Mouse (Mus musculus): ENCODE measurements around the gene Olfr1205. TPM values are rescaled to one million over a fixed set of nuclear protein-coding genes. Genes with fewer than 3 reads are reported as not detected.

The Olfr1205 gene
- polyA plus RNA-seq (2014; fragmentation: Nextera tagmentation; extraction: Ambion mirVana), result not detected in 2 replicates

DNA sequence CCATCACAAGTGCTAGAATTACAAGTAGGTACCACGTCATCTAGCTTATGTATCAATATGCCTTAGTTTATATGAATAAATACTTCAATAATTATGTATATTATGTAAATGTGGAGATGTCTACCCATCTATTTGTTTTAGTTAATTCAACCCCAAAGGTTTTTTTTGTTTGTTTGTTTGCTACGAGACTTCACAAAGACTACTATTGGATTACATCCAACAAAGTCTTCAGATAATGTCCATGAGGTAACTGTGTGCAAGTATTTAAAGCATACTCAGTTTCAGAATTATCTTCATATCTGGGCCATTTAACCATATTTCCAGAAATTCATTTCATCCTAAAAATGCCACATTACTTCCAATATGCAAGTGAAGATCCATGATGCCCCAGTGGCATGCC is at the start of gene Olfr1205:
Gene Olfr1205, plus strand, starts transcription at position 301 of the 400 bp plus-strand sequence.
- ATAC-seq (ENCODE audit: low FRiP score, low TSS enrichment), result no peak
- no peak within 1 kb of the TSS for H3K27ac ChIP-seq (ENCODE audit: low read depth, low read length)
- H3K4me1 ChIP-seq (ENCODE audit: control insufficient read depth, insufficient read depth, low read length), result no peaks in the 10 kb centered on the region
- no peaks in the 10 kb centered on the region for H3K36me3 ChIP-seq (ENCODE audit: control insufficient read depth, insufficient read depth, low read length)
- H3K4me2 ChIP-seq (replicated peaks; ENCODE audit: low read depth, low read length), result no peak within 1 kb of the TSS
- H3K27me3 ChIP-seq (ENCODE audit: control insufficient read depth, insufficient read depth, low read length), result no peaks in the 10 kb centered on the region
- 94% methylated on average over 2 of the region's 2 CpGs for WGBS
- no peaks in the 10 kb centered on the region for H3K9me3 ChIP-seq (ENCODE audit: control insufficient read depth, low read length)
- H3K4me3 ChIP-seq (ENCODE audit: low read length), result no peak within 1 kb of the TSS
- no peak within 1 kb of the TSS for H3K9ac ChIP-seq (ENCODE audit: low read depth, low read length)

- Histone ChIP-seq H3K36me3 (ENCODE audit: control insufficient read depth, insufficient read depth, low read length) (no peaks in the 10 kb centered on the region), H3K4me1 (ENCODE audit: control insufficient read depth, insufficient read depth, low read length) (no peaks in the 10 kb centered on the region), H3K9me3 (ENCODE audit: control insufficient read depth, low read length) (no peaks in the 10 kb centered on the region), H3K9ac (ENCODE audit: low read depth, low read length) (no peak within 1 kb of the TSS), H3K4me2 (replicated peaks; ENCODE audit: low read depth, low read length) (no peak within 1 kb of the TSS), H3K27ac (ENCODE audit: low read depth, low read length) (no peak within 1 kb of the TSS), H3K27me3 (ENCODE audit: control insufficient read depth, insufficient read depth, low read length) (no peaks in the 10 kb centered on the region), H3K4me3 (ENCODE audit: low read length) (no peak within 1 kb of the TSS)
- WGBS, result 85% methylated on average over 6 of the region's 6 CpGs
- no peak for ATAC-seq (ENCODE audit: low FRiP score, low TSS enrichment)
Observed at GRCm38 (mm10) chr2:88792736-88793135, 36.8 kb upstream of the Olfr1205 start, which contains the start of gene Olfr1201. Gene Olfr1201 (plus strand): TSS chr2:88793036.

GRCm38 (mm10) chr2:88814196-88814595 is 15.3 kb upstream of the Olfr1205 start, which contains the start of gene Olfr1202:
Gene Olfr1202 (plus strand): TSS chr2:88814496.
- ATAC-seq (ENCODE audit: low FRiP score, low TSS enrichment), result no peak
- H3K4me1 ChIP-seq (ENCODE audit: control insufficient read depth, insufficient read depth, low read length), result no peaks in the 10 kb centered on the region
- no peak within 1 kb of the TSS for H3K4me2 ChIP-seq (replicated peaks; ENCODE audit: low read depth, low read length)
- H3K36me3 ChIP-seq (ENCODE audit: control insufficient read depth, insufficient read depth, low read length), result no peaks in the 10 kb centered on the region
- no peak within 1 kb of the TSS for H3K4me3 ChIP-seq (ENCODE audit: low read length)
- no peaks in the 10 kb centered on the region for H3K27me3 ChIP-seq (ENCODE audit: control insufficient read depth, insufficient read depth, low read length)
- no peak within 1 kb of the TSS for H3K27ac ChIP-seq (ENCODE audit: low read depth, low read length)
- WGBS, result 82% methylated on average over 1 of the region's 1 CpGs
- no peaks in the 10 kb centered on the region for H3K9me3 ChIP-seq (ENCODE audit: control insufficient read depth, low read length)
- H3K9ac ChIP-seq (ENCODE audit: low read depth, low read length), result no peak within 1 kb of the TSS

DNA sequence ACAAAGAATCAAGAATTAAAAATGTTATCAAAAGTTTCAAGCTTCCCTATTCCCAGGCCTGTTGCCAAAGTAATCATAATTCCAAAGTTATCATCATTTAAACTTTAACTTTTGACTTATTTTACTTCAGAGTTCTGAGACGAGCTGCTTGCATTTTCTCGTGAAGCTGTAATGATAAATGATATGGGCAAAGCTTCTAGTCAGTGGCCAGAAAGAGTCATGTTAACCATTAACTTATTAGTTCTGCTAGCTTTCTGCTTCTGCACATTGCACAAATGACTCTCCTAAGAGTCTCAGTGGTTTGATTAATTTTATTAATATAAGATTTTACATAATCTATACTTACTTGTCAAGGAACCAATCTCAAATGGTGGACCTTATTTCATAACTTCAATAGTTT is 8.9 kb downstream of the Olfr1205 start:
- H3K27me3 ChIP-seq (ENCODE audit: control insufficient read depth, insufficient read depth, low read length), result no peaks in the 10 kb centered on the region
- H3K4me3 ChIP-seq (ENCODE audit: low read length), result no peak overlapping the region
- H3K4me2 ChIP-seq (replicated peaks; ENCODE audit: low read depth, low read length), result no peak overlapping the region
- no peaks in the 10 kb centered on the region for H3K36me3 ChIP-seq (ENCODE audit: control insufficient read depth, insufficient read depth, low read length)
- ATAC-seq (ENCODE audit: low FRiP score, low TSS enrichment), result no peak
- no peaks in the 10 kb centered on the region for H3K9me3 ChIP-seq (ENCODE audit: control insufficient read depth, low read length)
- 57% methylated on average over 2 of the region's 2 CpGs for WGBS
- no peak overlapping the region for H3K27ac ChIP-seq (ENCODE audit: low read depth, low read length)
- no peak overlapping the region for H3K9ac ChIP-seq (ENCODE audit: low read depth, low read length)
- no peaks in the 10 kb centered on the region for H3K4me1 ChIP-seq (ENCODE audit: control insufficient read depth, insufficient read depth, low read length)

DNA sequence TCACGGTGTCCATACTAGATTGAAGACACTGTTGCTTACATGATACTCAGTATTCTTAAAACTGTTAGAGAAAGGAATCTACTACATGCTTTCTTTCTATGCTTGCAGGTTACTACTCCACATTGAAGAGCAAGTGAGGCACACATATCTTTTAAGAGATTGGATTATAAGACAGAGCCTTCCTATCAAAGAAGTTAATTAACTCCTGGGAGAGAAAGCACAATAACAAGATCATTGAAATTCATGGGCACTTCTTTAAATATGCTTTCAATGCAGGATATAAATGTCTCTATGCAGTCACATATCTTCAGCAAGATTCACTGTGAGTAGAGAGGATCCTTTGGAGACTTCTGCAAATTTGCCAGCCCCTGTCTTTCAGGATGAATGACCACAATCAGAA is 19.5 kb downstream of the Olfr1205 start, which contains the start of gene Olfr1204:
Gene Olfr1204, plus strand, starts transcription at position 301 of the 400 bp plus-strand sequence.
- 89% methylated on average over 1 of the region's 1 CpGs for WGBS
- H3K36me3 ChIP-seq (ENCODE audit: control insufficient read depth, insufficient read depth, low read length), result no peaks in the 10 kb centered on the region
- H3K27me3 ChIP-seq (ENCODE audit: control insufficient read depth, insufficient read depth, low read length), result no peaks in the 10 kb centered on the region
- no peaks in the 10 kb centered on the region for H3K9me3 ChIP-seq (ENCODE audit: control insufficient read depth, low read length)
- no peak for ATAC-seq (ENCODE audit: low FRiP score, low TSS enrichment)
- H3K27ac ChIP-seq (ENCODE audit: low read depth, low read length), result no peak within 1 kb of the TSS
- H3K4me3 ChIP-seq (ENCODE audit: low read length), result no peak within 1 kb of the TSS
- H3K4me2 ChIP-seq (replicated peaks; ENCODE audit: low read depth, low read length), result no peak within 1 kb of the TSS
- H3K4me1 ChIP-seq (ENCODE audit: control insufficient read depth, insufficient read depth, low read length), result no peaks in the 10 kb centered on the region
- H3K9ac ChIP-seq (ENCODE audit: low read depth, low read length), result no peak within 1 kb of the TSS

- no peak within 1 kb of the TSS for H3K4me2 ChIP-seq (replicated peaks; ENCODE audit: low read depth, low read length)
- H3K4me3 ChIP-seq (ENCODE audit: low read length), result no peak within 1 kb of the TSS
- no peak for ATAC-seq (ENCODE audit: low FRiP score, low TSS enrichment)
- H3K9me3 ChIP-seq (ENCODE audit: control insufficient read depth, low read length), result no peaks in the 10 kb centered on the region
- 86% methylated on average over 2 of the region's 2 CpGs for WGBS
- no peaks in the 10 kb centered on the region for H3K27me3 ChIP-seq (ENCODE audit: control insufficient read depth, insufficient read depth, low read length)
- no peak within 1 kb of the TSS for H3K9ac ChIP-seq (ENCODE audit: low read depth, low read length)
- no peaks in the 10 kb centered on the region for H3K36me3 ChIP-seq (ENCODE audit: control insufficient read depth, insufficient read depth, low read length)
- H3K4me1 ChIP-seq (ENCODE audit: control insufficient read depth, insufficient read depth, low read length), result no peaks in the 10 kb centered on the region
- H3K27ac ChIP-seq (ENCODE audit: low read depth, low read length), result no peak within 1 kb of the TSS
Observed at GRCm38 (mm10) chr2:88862931-88863330, 33.4 kb downstream of the Olfr1205 start, which contains the start of gene Olfr1206. Gene Olfr1206 (plus strand): TSS chr2:88863231.

Other genes starting within 250 kb of the Olfr1205 start
- not detected in 2 replicates for gene Olfr1189, start 243.3 kb upstream of the Olfr1205 start, polyA plus RNA-seq (2014; fragmentation: Nextera tagmentation; extraction: Ambion mirVana)
- gene Olfr1191-ps1, start 189.2 kb upstream of the Olfr1205 start, polyA plus RNA-seq (2014; fragmentation: Nextera tagmentation; extraction: Ambion mirVana), result 0.03 TPM in 1 of 2 replicates, not detected in the other
- not detected in 2 replicates for gene Olfr1192-ps1, start 181.2 kb upstream of the Olfr1205 start, polyA plus RNA-seq (2014; fragmentation: Nextera tagmentation; extraction: Ambion mirVana)
- not detected in 2 replicates for gene Olfr1193, start 154.1 kb upstream of the Olfr1205 start, polyA plus RNA-seq (2014; fragmentation: Nextera tagmentation; extraction: Ambion mirVana)
- not detected in 2 replicates for gene Olfr1195, start 140.6 kb upstream of the Olfr1205 start, polyA plus RNA-seq (2014; fragmentation: Nextera tagmentation; extraction: Ambion mirVana)
- gene Olfr1196, start 125.1 kb upstream of the Olfr1205 start, polyA plus RNA-seq (2014; fragmentation: Nextera tagmentation; extraction: Ambion mirVana), result not detected in 2 replicates
- not detected in 2 replicates for gene Olfr1197, start 97.4 kb upstream of the Olfr1205 start, polyA plus RNA-seq (2014; fragmentation: Nextera tagmentation; extraction: Ambion mirVana)
- gene Olfr1198, start 78.4 kb upstream of the Olfr1205 start, polyA plus RNA-seq (2014; fragmentation: Nextera tagmentation; extraction: Ambion mirVana), result not detected in 2 replicates
- gene Olfr1199, start 69.3 kb upstream of the Olfr1205 start, polyA plus RNA-seq (2014; fragmentation: Nextera tagmentation; extraction: Ambion mirVana), result not detected in 2 replicates
- gene Olfr1200, start 59.2 kb upstream of the Olfr1205 start, polyA plus RNA-seq (2014; fragmentation: Nextera tagmentation; extraction: Ambion mirVana), result not detected in 2 replicates
- not detected in 2 replicates for gene Olfr1201, start 36.7 kb upstream of the Olfr1205 start, polyA plus RNA-seq (2014; fragmentation: Nextera tagmentation; extraction: Ambion mirVana)
- gene Olfr1202, start 15.2 kb upstream of the Olfr1205 start, polyA plus RNA-seq (2014; fragmentation: Nextera tagmentation; extraction: Ambion mirVana), result not detected in 2 replicates
- gene Olfr1204, start 19.6 kb downstream of the Olfr1205 start, polyA plus RNA-seq (2014; fragmentation: Nextera tagmentation; extraction: Ambion mirVana), result not detected in 2 replicates
- gene Olfr1206, start 33.5 kb downstream of the Olfr1205 start, polyA plus RNA-seq (2014; fragmentation: Nextera tagmentation; extraction: Ambion mirVana), result not detected in 2 replicates
- not detected in 2 replicates for gene Olfr1208, start 72.6 kb downstream of the Olfr1205 start, polyA plus RNA-seq (2014; fragmentation: Nextera tagmentation; extraction: Ambion mirVana)
- gene Olfr1209, start 85.4 kb downstream of the Olfr1205 start, polyA plus RNA-seq (2014; fragmentation: Nextera tagmentation; extraction: Ambion mirVana), result not detected in 2 replicates
- not detected in 2 replicates for gene Olfr1211, start 108.4 kb downstream of the Olfr1205 start, polyA plus RNA-seq (2014; fragmentation: Nextera tagmentation; extraction: Ambion mirVana)
- not detected in 2 replicates for gene Olfr1212, start 124.2 kb downstream of the Olfr1205 start, polyA plus RNA-seq (2014; fragmentation: Nextera tagmentation; extraction: Ambion mirVana)
- gene Gm13762, start 150.5 kb downstream of the Olfr1205 start, polyA plus RNA-seq (2014; fragmentation: Nextera tagmentation; extraction: Ambion mirVana), result not detected in 2 replicates
- gene Olfr1214, start 162.9 kb downstream of the Olfr1205 start, polyA plus RNA-seq (2014; fragmentation: Nextera tagmentation; extraction: Ambion mirVana), result not detected in 2 replicates
- not detected in 2 replicates for gene Olfr1215, start 177.2 kb downstream of the Olfr1205 start, polyA plus RNA-seq (2014; fragmentation: Nextera tagmentation; extraction: Ambion mirVana)
- gene Olfr1216, start 188.6 kb downstream of the Olfr1205 start, polyA plus RNA-seq (2014; fragmentation: Nextera tagmentation; extraction: Ambion mirVana), result not detected in 2 replicates
- gene Olfr1217, start 202.3 kb downstream of the Olfr1205 start, polyA plus RNA-seq (2014; fragmentation: Nextera tagmentation; extraction: Ambion mirVana), result not detected in 2 replicates
- gene Olfr1218, start 231.4 kb downstream of the Olfr1205 start, polyA plus RNA-seq (2014; fragmentation: Nextera tagmentation; extraction: Ambion mirVana), result not detected in 2 replicates

Measured in kidney, embryonic 14.5 days (tissue).